Mouse (Mus musculus): ENCODE results near the gene Mrrf. TPM values are rescaled to one million over a fixed set of nuclear protein-coding genes. Genes with fewer than 3 reads are reported as not detected.
"Not testable (repeated sequence)": the region's sequence is repeated elsewhere in the genome, so short reads cannot be mapped to it uniquely, and the experiment has no call there.

Mrrf gene
- total RNA-seq, 2 experiments from 2014 or later, result 41.9 to 43.3 TPM

- no peak for DNase-seq (ENCODE audit: low spot score)
- intact Hi-C loops (cut with DNase I), result no loop called here
These were observed 9.3 kb upstream of the Mrrf start for GRCm38 (mm10) chr2:36126795-36127429.

GRCm38 (mm10) chr2:36127973-36128372 is 8.2 kb upstream of the Mrrf start:
- intact Hi-C loops (cut with DNase I), result loop anchor here (2.0 kb wide), 1 partner anchor 71 kb away; no protein-coding TSS in a partner anchor
- no peak for DNase-seq (ENCODE audit: low spot score)

DNA sequence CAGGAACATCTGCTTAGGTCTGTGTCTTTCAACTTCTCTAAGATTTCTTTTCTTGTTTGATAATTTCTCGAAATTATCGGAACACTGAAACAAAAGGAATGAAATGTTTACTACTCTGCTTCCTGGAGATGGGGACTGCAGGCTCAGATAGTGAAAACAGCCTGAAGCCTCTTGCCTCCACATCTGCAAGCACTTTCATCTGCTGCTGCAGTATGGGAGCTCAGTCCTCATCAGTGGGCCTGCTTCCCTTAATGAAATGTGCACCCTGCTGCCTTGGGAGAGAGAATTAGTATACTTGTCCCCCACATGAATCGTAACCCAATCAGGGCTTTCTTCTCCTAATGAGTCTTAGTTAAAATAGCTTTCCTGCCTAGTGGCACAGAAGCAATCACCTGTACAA is 7.1 kb upstream of the Mrrf start:
- no peak for DNase-seq (ENCODE audit: low spot score)
- intact Hi-C loops (cut with DNase I), result loop anchor here (2.0 kb wide), 1 partner anchor 70 kb away; no protein-coding TSS in a partner anchor

DNA sequence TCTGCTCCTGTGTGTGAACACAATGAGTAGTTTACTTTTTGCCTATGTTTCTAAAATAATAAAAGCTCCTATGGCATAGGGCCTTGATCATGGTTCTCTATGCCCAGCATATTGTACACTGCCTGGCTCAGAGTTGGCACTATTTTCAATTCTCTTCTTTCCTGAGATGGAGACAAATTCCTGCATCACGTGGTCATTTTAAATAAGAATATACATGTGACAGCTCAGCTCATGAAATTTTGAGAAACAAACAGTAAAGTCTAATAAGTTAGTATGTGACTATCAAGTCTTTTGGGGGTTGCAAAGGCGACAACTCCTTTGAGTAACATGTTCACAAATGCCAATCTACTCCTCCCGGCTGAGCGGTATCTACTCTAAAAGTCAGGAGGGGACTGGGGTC is 302 bp upstream of the Mrrf start:
- intact Hi-C loops (cut with DNase I), result loop anchor here (5.0 kb wide), 2 partner anchors 89 to 124 kb away; partner anchors contain the start of genes Morn5 and Ndufa8
- DNase-seq (ENCODE audit: low spot score), result no peak

DNA sequence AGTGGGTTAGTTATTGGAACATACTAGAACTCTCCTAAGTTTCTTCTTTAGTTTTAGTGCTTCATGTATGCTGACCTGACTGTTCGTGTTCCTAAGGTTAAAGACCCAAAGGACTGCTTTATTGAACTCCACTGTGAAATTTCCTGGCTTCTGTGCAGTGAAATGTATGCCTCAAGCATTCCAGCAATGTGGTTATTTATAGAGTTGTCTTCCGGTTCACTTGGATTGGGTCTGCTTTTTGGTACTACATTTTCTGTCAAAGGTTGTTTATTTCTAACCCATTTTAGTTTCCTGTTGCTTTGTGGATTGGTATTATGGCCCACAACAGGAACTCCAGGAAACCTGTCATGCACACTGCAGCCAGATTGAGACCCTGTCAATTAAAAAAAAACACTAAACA is 2.9 kb downstream of the Mrrf start:
- DNase-seq (ENCODE audit: low spot score), result no peak
- intact Hi-C loops (cut with DNase I), result loop anchor here (5.0 kb wide), 2 partner anchors 92 to 127 kb away; partner anchors contain the start of genes Morn5 and Ndufa8

DNA sequence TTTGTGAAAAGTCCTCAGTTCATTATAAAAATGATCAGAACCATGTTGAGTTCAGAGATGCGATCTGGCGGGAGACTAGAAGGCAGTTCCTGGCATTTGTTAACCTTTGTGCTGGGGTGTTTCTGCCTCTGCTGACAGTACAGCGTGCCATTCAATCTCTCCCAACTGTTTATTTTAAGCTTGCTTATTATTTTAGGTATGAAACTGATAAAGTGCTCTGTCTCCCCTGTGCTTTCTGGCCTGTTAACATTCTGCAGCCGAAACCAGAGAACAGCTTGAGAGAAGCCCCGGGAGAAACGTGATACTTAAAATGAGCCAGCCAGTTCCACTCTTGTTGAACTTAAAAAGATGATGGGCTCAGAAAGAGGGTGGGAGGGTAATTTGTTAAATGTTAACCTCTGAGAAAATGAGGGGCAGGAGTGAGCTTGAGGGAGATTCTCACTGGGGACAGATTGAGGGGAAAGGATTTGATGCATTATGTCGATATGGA is 12.7 kb downstream of the Mrrf start:
- no peak for DNase-seq (ENCODE audit: low spot score)
- intact Hi-C loops (cut with DNase I), result no loop called here

DNA sequence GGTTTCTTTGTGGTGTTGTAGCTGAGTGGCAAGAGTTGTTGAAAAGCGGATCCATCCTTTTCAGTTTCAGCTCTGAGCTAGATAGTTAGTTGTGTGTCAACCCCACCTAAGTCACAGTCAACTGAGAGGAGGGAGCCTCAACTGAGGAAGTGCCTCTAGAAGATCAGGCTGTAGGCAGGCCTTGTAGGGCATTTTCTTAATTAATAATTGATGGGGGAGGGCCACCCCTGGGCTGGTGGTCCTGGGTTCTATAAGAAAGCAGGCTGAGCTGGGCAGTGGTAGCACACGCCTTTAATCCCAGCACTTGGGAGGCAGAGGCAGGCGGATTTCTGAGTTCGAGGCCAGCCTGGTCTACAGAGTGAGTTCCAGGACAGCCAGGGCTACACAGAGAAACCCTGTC is 16.2 kb downstream of the Mrrf start:
- intact Hi-C loops (cut with DNase I); DNase-seq (ENCODE audit: low spot score): not testable (repeated sequence)

DNA sequence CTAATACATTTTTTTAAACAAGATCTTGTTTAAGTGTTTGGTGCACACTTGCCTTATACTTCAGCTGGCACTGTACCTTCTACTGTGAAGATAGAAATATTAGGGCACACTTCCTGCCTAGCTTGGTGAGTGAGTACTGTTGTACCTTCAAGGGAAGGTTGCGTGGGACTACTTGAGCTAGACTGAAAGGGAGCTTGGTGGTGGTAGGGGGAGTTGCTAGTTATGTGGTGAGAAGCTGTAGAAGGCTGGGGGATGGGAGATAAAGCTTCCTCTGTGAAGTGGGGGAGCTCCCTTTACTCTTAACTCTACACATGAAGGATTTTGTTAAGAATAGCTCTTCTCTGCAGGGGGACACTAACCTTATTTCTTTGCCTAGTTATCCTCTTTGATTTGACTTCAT is 21.3 kb downstream of the Mrrf start:
- intact Hi-C loops (cut with DNase I), result no loop called here
- DNase-seq (ENCODE audit: low spot score), result no peak

GRCm38 (mm10) chr2:36159336-36159735 is 23.1 kb downstream of the Mrrf start:
- intact Hi-C loops (cut with DNase I), result no loop called here
- no peak for DNase-seq (ENCODE audit: low spot score)

- intact Hi-C loops (cut with DNase I), result no loop called here
- DNase-seq (ENCODE audit: low spot score), result no peak
These were observed 31.9 kb downstream of the Mrrf start for GRCm38 (mm10) chr2:36167990-36168618.

- DNase-seq (ENCODE audit: low spot score), result no peak
- intact Hi-C loops (cut with DNase I), result no loop called here
These were observed 33.0 kb downstream of the Mrrf start for GRCm38 (mm10) chr2:36169176-36169575.

GRCm38 (mm10) chr2:36172136-36172535 is 35.9 kb downstream of the Mrrf start:
- intact Hi-C loops (cut with DNase I), result loop anchor here (5.0 kb wide), 1 partner anchor 40 kb away; no protein-coding TSS in a partner anchor
- no peak for DNase-seq (ENCODE audit: low spot score)

- intact Hi-C loops (cut with DNase I), result loop anchor here (5.0 kb wide), 1 partner anchor 40 kb away; no protein-coding TSS in a partner anchor
- no peak for DNase-seq (ENCODE audit: low spot score)
These were observed 36.4 kb downstream of the Mrrf start for GRCm38 (mm10) chr2:36172574-36172973.

GRCm38 (mm10) chr2:36179487-36179886 is 43.3 kb downstream of the Mrrf start:
- no peak for DNase-seq (ENCODE audit: low spot score)
- intact Hi-C loops (cut with DNase I), result no loop called here

GRCm38 (mm10) chr2:36181587-36182368 is 45.6 kb downstream of the Mrrf start:
- intact Hi-C loops (cut with DNase I); DNase-seq (ENCODE audit: low spot score): not testable (repeated sequence)

DNA sequence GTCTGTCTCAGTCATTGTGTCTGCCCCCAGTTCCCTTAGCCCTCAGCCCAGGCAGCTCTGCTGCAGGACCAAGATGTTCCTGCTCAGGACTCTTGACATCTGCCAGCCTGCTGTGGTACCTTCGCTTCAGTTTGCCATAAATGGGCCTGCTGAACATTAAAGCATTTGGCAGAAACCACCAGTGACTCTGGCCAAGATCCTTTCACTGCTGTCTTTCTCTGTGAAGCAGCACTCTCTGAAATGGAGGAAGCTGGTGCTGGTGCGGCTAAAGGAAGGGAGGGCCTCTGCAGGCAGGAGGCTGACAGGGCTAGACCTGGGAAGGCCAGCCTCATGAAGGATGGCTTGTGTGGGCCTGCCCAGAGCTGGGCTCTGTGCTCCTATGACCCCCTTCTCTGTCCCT is 47.1 kb downstream of the Mrrf start:
- DNase-seq (ENCODE audit: low spot score), result no peak
- intact Hi-C loops (cut with DNase I), result no loop called here

GRCm38 (mm10) chr2:36184192-36184591 is 48.0 kb downstream of the Mrrf start:
- no peak for DNase-seq (ENCODE audit: low spot score)
- intact Hi-C loops (cut with DNase I), result no loop called here

DNA sequence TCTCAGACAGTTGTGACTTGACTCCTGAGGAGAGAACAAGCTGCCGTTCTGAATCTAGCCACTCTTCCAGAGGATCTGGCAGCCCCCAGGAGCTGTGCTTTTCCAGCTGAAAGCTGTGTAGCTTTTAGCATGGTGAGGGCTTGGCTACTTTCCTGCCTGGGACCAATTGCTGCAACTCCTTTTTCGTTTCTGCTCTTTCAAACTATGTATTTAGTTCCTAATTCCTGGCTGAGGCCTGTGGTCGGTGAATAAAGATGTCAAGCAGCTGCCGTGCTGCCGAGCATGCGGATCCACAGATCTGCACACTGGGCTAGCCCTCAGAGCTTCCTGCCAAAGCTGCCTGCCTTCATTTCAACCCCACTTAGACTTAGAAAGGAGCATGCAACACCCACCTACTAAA is 48.7 kb downstream of the Mrrf start:
- intact Hi-C loops (cut with DNase I), result no loop called here
- DNase-seq (ENCODE audit: low spot score), result no peak

GRCm38 (mm10) chr2:36189200-36189599 is 53.0 kb downstream of the Mrrf start:
- intact Hi-C loops (cut with DNase I); DNase-seq (ENCODE audit: low spot score): not testable (repeated sequence)

GRCm38 (mm10) chr2:36191098-36191941 is 55.1 kb downstream of the Mrrf start:
- intact Hi-C loops (cut with DNase I), result no loop called here

More at GRCm38 (mm10) chr2:36191098-36191941, 55.1 kb downstream of the Mrrf start:
- DNase-seq (ENCODE audit: low spot score), result no peak

Data from heart, postnatal 25 days (tissue).